Mouse (Mus musculus): ENCODE data around the gene Ubqln4. TPM values are rescaled to one million over a fixed set of nuclear protein-coding genes. Genes with fewer than 3 reads are reported as not detected.

The Ubqln4 gene
- polyA plus RNA-seq (2012; rRNA removed), result 108 and 113 TPM in 2 replicates

GRCm38 (mm10) chr3:88553525-88553879, at the start of gene Ubqln4:
Gene Ubqln4, plus strand, starts transcription at chr3:88553758.
- TF ChIP-seq CTCF (IDR thresholded peaks at IDR 0.05; ENCODE audit: borderline replicate concordance, extremely low read depth, insufficient read depth, insufficient read length) (peak; percentile 79), POLR2A (IDR thresholded peaks at IDR 0.05; ENCODE audit: borderline replicate concordance, extremely low read depth, insufficient read depth, insufficient read length, poor library complexity, severe bottlenecking) (peak; percentile 81)
- DNase-seq (ENCODE audit: low read depth), result peak; percentile 95

GRCm38 (mm10) chr3:88503881-88504746, 49.4 kb upstream of the Ubqln4 start:
- no peak for TF ChIP-seq POLR2A (IDR thresholded peaks at IDR 0.05; ENCODE audit: borderline replicate concordance, extremely low read depth, insufficient read depth, insufficient read length, poor library complexity, severe bottlenecking)
- no peak for TF ChIP-seq CTCF (IDR thresholded peaks at IDR 0.05; ENCODE audit: borderline replicate concordance, extremely low read depth, insufficient read depth, insufficient read length)

GRCm38 (mm10) chr3:88505081-88505480, 48.5 kb upstream of the Ubqln4 start:
- no peak for TF ChIP-seq CTCF (IDR thresholded peaks at IDR 0.05; ENCODE audit: borderline replicate concordance, extremely low read depth, insufficient read depth, insufficient read length)
- no peak for TF ChIP-seq POLR2A (IDR thresholded peaks at IDR 0.05; ENCODE audit: borderline replicate concordance, extremely low read depth, insufficient read depth, insufficient read length, poor library complexity, severe bottlenecking)
- no peak for DNase-seq (ENCODE audit: low read depth)

More at GRCm38 (mm10) chr3:88503881-88504746, 49.4 kb upstream of the Ubqln4 start:
- DNase-seq (ENCODE audit: low read depth), result no peak

GRCm38 (mm10) chr3:88505765-88506164, 47.8 kb upstream of the Ubqln4 start:
- no peak for DNase-seq (ENCODE audit: low read depth)
- TF ChIP-seq CTCF (IDR thresholded peaks at IDR 0.05; ENCODE audit: borderline replicate concordance, extremely low read depth, insufficient read depth, insufficient read length), result no peak
- no peak for TF ChIP-seq POLR2A (IDR thresholded peaks at IDR 0.05; ENCODE audit: borderline replicate concordance, extremely low read depth, insufficient read depth, insufficient read length, poor library complexity, severe bottlenecking)

- TF ChIP-seq CTCF (IDR thresholded peaks at IDR 0.05; ENCODE audit: borderline replicate concordance, extremely low read depth, insufficient read depth, insufficient read length) (no peak), POLR2A (IDR thresholded peaks at IDR 0.05; ENCODE audit: borderline replicate concordance, extremely low read depth, insufficient read depth, insufficient read length, poor library complexity, severe bottlenecking) (no peak)
- DNase-seq (ENCODE audit: low read depth), result peak; percentile 14
Observed at GRCm38 (mm10) chr3:88509250-88509649, 44.3 kb upstream of the Ubqln4 start.

GRCm38 (mm10) chr3:88509692-88510420, 43.7 kb upstream of the Ubqln4 start, which contains the start of gene Lmna:
Gene Lmna, minus strand, starts transcription at chr3:88509956.
- peak; percentile 20; the same call in 1 of the 2 replicates for TF ChIP-seq POLR2A (IDR thresholded peaks at IDR 0.05; ENCODE audit: borderline replicate concordance, extremely low read depth, insufficient read depth, insufficient read length, poor library complexity, severe bottlenecking)
- peak; percentile 45 for TF ChIP-seq CTCF (IDR thresholded peaks at IDR 0.05; ENCODE audit: borderline replicate concordance, extremely low read depth, insufficient read depth, insufficient read length)
- DNase-seq (ENCODE audit: low read depth), result peak; percentile 97

- no peak for DNase-seq (ENCODE audit: low read depth)
- TF ChIP-seq POLR2A (IDR thresholded peaks at IDR 0.05; ENCODE audit: borderline replicate concordance, extremely low read depth, insufficient read depth, insufficient read length, poor library complexity, severe bottlenecking), result no peak
- no peak for TF ChIP-seq CTCF (IDR thresholded peaks at IDR 0.05; ENCODE audit: borderline replicate concordance, extremely low read depth, insufficient read depth, insufficient read length)
Observed at GRCm38 (mm10) chr3:88510421-88511289, 42.9 kb upstream of the Ubqln4 start.

GRCm38 (mm10) chr3:88511559-88511958, 42.0 kb upstream of the Ubqln4 start:
- DNase-seq (ENCODE audit: low read depth), result no peak

GRCm38 (mm10) chr3:88512141-88512895, 41.2 kb upstream of the Ubqln4 start:
- peak; percentile 49 for DNase-seq (ENCODE audit: low read depth)
- no peak for TF ChIP-seq CTCF (IDR thresholded peaks at IDR 0.05; ENCODE audit: borderline replicate concordance, extremely low read depth, insufficient read depth, insufficient read length)
- TF ChIP-seq POLR2A (IDR thresholded peaks at IDR 0.05; ENCODE audit: borderline replicate concordance, extremely low read depth, insufficient read depth, insufficient read length, poor library complexity, severe bottlenecking), result no peak

More at GRCm38 (mm10) chr3:88511559-88511958, 42.0 kb upstream of the Ubqln4 start:
- TF ChIP-seq CTCF (IDR thresholded peaks at IDR 0.05; ENCODE audit: borderline replicate concordance, extremely low read depth, insufficient read depth, insufficient read length), result no peak
- no peak for TF ChIP-seq POLR2A (IDR thresholded peaks at IDR 0.05; ENCODE audit: borderline replicate concordance, extremely low read depth, insufficient read depth, insufficient read length, poor library complexity, severe bottlenecking)

Measured in brain, embryonic 14.5 days (tissue).